Mouse (Mus musculus) CD4-positive, CD25-positive, alpha-beta regulatory T cell, adult 2 months (primary cell): Measurements from ENCODE around the gene Scarb2.
A peak's percentile ranks its signal among the peaks of the same experiment; 100 is the strongest.

Source experiments
- DNase-seq: peaks from one replicate; pipeline ENCODE4 v3.0.0-alpha.2; 2012; ENCODE audit warnings: low read depth, low spot score

Gene Scarb2

GRCm38 (mm10) chr5:92435025-92435584 lies 71.5 kb downstream of the Scarb2 start, which contains the start of gene Nup54:
TSS of gene Nup54 (minus strand) at chr5:92435219.
- DNase-seq = peak; percentile 97

- DNase-seq = no peak
Measured at GRCm38 (mm10) chr5:92434571-92434985, 72.1 kb downstream of the Scarb2 start.

DNA sequence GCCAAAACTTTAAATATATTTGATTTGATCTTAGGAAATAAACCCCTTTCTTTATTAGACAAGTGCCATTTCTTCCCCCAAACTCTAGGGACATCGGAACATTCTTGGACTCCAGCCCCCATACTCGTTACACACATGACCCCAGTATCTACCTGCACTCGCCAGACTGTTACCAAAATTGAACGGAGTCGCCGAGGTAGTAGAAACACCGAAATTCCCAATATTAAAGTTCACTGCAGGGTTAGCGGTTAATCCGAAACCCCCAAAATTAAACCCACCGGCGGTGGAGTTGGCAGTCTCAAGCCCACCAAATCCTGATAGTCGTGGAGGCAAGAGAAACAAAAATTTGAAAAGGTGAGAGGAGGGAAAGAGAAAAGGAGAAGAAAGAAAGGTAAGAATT lies 72.6 kb downstream of the Scarb2 start:
- no peak for DNase-seq

- DNase-seq = no peak
Measured at GRCm38 (mm10) chr5:92431611-92432010, 75.0 kb downstream of the Scarb2 start.

DNA sequence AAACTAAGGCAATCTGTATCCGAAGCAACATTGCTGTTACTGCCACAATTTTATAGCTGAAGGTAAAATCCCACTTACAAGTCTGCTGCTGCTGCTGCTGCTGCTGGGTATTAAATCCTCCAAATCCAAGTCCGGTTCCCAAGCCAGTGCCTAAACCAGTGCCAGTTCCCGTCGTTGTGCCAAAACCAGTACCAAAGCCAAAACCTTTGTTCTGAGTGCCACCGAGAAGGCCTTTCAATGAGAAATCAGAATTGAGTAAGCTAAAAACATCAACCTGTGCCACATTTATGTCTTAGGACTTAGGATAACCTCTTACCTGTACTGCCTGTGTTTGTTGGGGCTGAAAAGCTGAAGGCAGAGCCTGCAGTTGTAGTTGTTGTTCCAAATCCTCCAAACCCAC lies 75.9 kb downstream of the Scarb2 start:
- no peak for DNase-seq

GRCm38 (mm10) chr5:92424126-92424525 lies 82.5 kb downstream of the Scarb2 start:
- DNase-seq = no peak

DNA sequence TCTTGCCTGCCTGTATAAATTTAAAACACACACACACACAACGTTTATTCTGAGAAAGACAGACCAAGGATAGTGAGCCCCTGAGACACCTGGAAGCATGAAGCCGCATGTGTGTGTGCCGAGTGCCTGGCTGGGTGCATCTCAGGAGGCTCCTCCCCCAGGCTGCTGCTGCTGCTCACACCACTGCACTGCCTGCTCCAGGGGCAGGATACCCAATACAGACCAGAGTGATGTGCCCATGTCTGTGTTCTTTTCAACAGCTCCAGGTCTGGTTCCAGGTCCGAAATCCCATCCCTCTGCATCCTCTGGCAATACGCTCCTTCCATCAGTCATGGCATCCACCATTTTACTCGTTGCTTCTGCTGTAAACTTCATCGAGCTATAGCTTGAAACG lies 92.7 kb downstream of the Scarb2 start:
- DNase-seq = no peak

DNA sequence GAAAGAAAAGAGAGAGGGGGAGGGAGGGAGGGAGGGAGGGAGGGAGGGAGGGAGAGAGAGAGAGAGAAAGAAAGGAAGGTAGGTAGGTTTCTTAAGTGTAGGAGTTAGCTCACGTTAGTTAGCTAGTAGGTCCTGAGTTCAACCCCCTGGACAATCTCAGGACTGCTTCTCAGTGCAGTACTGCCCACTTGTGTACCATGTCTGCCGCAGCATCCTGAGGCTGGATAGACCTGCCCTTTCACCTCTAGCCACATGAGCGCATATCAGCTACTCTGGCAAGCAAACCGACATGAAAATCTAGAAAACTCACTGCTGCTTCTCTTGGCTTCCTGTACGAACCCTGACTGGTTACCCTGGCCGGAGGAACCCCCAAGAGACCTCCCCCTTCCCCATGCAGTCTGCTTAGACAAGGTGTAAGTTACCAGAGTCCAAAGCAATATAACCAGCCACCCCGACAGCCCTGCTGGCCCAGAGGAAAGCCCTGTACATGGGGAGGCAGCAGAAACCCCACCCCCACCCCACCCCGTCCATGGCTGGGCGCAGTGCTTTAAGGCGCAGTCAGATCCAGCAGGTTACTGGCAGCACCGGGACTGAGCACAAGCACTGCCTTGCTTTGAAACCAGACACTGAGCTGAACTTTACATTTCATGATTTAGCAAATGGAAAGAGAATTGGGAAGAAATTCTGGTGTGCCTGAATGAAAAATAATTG lies 93.2 kb downstream of the Scarb2 start:
- no peak for DNase-seq

- no peak for DNase-seq
Measured at GRCm38 (mm10) chr5:92411461-92412140, 95.0 kb downstream of the Scarb2 start.

GRCm38 (mm10) chr5:92410486-92410885 lies 96.1 kb downstream of the Scarb2 start:
- DNase-seq = no peak

DNA sequence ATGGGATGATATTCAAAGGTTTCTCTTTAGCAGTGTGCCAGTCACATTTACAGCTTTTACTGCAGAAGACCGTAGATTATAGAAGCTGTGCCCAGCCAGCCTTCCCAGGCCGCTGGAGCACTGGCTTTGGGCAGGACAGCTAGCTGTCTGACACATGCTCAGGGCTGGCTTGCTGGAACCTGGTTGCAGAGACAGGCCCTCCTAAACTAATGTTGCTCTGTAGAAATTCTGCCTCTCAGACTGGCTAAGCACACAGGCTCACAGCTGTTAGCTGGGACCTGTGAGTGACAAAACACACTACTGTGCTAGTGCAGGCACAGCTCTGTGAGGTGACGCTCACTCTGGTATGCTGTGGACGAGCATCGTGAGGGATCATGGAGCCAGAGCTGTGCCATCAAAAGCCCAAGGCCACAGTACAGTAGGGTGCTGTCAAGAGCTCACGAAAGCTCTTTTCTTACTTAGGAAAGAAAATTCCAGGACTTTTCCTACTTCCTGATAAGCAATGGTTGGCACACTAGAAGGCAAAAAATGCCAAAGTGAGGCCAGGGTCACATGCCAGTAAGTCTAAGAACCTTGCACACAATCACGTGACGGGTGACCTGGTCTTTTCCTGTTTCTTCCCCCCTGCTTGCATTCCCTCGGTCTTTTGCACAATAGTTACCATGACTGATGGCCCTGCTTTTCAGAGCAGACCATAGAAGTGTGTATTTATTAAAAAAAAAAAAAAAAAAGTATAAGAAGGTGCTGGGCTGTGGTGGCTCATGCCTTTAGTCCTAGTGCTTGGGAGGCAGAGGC lies 97.1 kb downstream of the Scarb2 start:
- no peak for DNase-seq

DNA sequence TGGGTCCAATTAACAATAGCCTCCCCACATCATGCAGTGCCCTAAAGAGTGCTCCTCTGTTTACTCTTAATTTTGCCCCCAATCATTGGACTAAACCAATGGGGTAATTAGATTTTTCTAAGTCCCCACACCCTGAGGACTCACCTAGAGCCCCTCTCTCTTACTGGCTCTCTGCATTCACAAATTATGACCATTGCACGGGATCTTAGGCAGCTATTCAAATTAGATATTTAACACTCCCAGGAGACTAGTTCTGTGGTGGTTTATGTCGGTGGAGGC lies 102.3 kb downstream of the Scarb2 start:
- DNase-seq = no peak

GRCm38 (mm10) chr5:92403562-92404399 lies 102.9 kb downstream of the Scarb2 start:
- DNase-seq = no peak

DNA sequence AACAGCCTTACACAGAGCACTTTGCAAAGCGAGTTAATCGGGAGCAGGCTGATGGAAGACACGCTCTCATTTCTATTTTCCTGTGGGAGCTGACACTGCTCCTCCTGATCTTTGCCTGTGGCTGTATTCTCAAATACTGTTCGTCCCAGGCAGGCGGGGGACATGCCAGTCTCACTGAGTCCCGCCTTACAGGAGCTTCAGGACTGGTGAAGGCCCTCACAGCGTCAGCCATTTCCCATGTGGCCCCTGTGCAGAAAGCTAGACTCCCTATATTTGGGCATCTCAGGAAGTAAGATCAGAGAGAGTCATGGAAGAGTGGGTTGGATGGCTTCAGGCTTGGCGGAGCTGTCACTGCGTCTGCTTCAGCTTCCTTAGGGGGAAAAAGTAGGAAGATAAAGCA lies 103.8 kb downstream of the Scarb2 start:
- no peak for DNase-seq

- peak; percentile 82 for DNase-seq
Measured at GRCm38 (mm10) chr5:92398153-92398552, 108.5 kb downstream of the Scarb2 start.

DNA sequence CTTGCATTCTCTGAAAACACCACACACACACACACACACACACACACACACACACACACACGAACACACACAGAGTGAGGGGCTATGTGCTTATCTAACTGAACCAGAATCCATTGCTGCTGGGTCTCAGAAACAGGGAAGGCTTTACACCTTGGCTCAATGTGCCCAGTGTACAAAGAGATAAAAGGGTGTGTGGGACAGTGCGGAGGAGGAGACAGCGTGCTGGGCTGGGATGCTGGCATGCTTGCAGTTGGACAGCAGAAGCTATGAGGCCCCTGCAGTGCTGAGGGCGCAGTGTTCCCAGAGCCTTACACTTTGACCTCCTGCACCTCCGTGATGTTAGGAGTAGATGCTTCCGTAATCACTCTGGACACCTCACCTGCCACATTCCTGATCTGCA lies 110.2 kb downstream of the Scarb2 start:
- no peak for DNase-seq

GRCm38 (mm10) chr5:92395764-92396163 lies 110.9 kb downstream of the Scarb2 start:
- DNase-seq = no peak

GRCm38 (mm10) chr5:92393863-92394262 lies 112.8 kb downstream of the Scarb2 start:
- DNase-seq = no peak

DNA sequence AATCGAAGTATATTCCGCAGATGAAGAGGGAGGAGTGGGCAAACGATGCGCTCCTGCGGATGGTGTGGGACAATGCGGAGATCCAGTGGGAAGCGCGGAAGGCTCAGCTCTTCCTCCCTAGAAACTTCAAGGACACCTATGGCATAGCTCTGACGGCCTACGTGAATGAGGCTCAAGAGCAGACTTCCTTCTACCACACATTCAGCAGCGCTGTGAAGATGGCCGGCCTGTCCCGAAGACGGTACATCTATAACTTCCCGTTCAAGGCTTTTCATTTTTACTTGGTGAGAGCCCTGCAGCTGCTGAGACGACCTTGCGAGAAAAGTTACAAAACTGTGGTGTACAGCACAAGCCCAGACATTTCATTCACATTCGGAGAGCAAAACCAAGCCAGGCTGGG lies 114.1 kb downstream of the Scarb2 start:
- DNase-seq = peak; percentile 23
